Mouse (Mus musculus): ENCODE measurements around the gene Prkg1.
A peak's percentile ranks its signal among the peaks of the same experiment; 100 is the strongest.

GRCm38 (mm10) chr19:31813087-31813486 lies 48.3 kb upstream of the Prkg1 start:
- TF ChIP-seq CTCF (IDR thresholded peaks at IDR 0.05; ENCODE audit: low read depth, low read length) = no peak
- no peak for TF ChIP-seq GATA1 (IDR thresholded peaks at IDR 0.05; ENCODE audit: borderline replicate concordance, low read length)
- TF ChIP-seq TAL1 (conservative IDR thresholded peaks at IDR 0.05; ENCODE audit: low read depth, low read length) = 0 out of 2 replicates have a peak, but pooled peaks have one; percentile 13
- TF ChIP-seq POLR2AphosphoS5 (IDR thresholded peaks at IDR 0.05; ENCODE audit: insufficient replicate concordance, low read depth, low read length) = no peak
